Mouse (Mus musculus) small intestine, adult 2 months (tissue): ENCODE results near the gene Rdh5.

ENCODE experiments used
- CTCF ChIP-seq: fragments of 200-500 bp; IDR thresholded peaks from 2 replicates; pipeline ENCODE4 v1.5.1; 2012; ENCODE audit warnings: low read depth, mild to moderate bottlenecking, control low read depth, inconsistent platforms, low read length, moderate library complexity, mixed read lengths; ENCODE audit not compliant: insufficient replicate concordance, insufficient read length; ENCODE audit errors: extremely low read depth
- POLR2A ChIP-seq: fragments of 200-500 bp; IDR thresholded peaks from 2 replicates; pipeline ENCODE4 v1.6.1; 2012; ENCODE audit warnings: low read depth, mild to moderate bottlenecking, control low read depth, inconsistent platforms, low read length, moderate library complexity

GRCm38 (mm10) chr10:128916665-128917064, 6.0 kb downstream of the Rdh5 start:
- TF ChIP-seq CTCF, result no peak
- TF ChIP-seq POLR2A, result no peak
